Mouse (Mus musculus) mature B cell (primary cell): Measurements from ENCODE around the gene Gdpd5.
"Not testable (repeated sequence)": the region's sequence is repeated elsewhere in the genome, so short reads cannot be mapped to it uniquely, and the experiment has no call there.

Experiments used
- in situ Hi-C: fragments of 300-500 bp; cut with MboI; formaldehyde crosslinking; loops from 2 replicates; pipeline ENCODE4 v1.14.3; 2019

Gene Gdpd5

GRCm38 (mm10) chr7:99366716-99367115 lies 14.5 kb upstream of the Gdpd5 start:
- in situ Hi-C loops, result no loop called here

- in situ Hi-C loops, result not testable (repeated sequence)
Observed at GRCm38 (mm10) chr7:99374325-99374724, 6.9 kb upstream of the Gdpd5 start.

GRCm38 (mm10) chr7:99375455-99375854 lies 5.8 kb upstream of the Gdpd5 start:
- in situ Hi-C loops, result no loop called here

GRCm38 (mm10) chr7:99378870-99379269 lies 2.3 kb upstream of the Gdpd5 start:
- in situ Hi-C loops, result no loop called here

- in situ Hi-C loops, result loop anchor here (5.0 kb wide), 1 partner anchor 67 kb away; no protein-coding TSS in a partner anchor
Observed at GRCm38 (mm10) chr7:99380491-99381213, 562 bp upstream of the Gdpd5 start.

- in situ Hi-C loops, result loop anchor here (5.0 kb wide), 1 partner anchor 65 kb away; no protein-coding TSS in a partner anchor
Observed at GRCm38 (mm10) chr7:99382088-99383000, 1.1 kb downstream of the Gdpd5 start.

- in situ Hi-C loops, result loop anchor here (5.0 kb wide), 1 partner anchor 64 kb away; no protein-coding TSS in a partner anchor
Observed at GRCm38 (mm10) chr7:99383246-99383645, 2.0 kb downstream of the Gdpd5 start.

GRCm38 (mm10) chr7:99384101-99384611 lies 2.9 kb downstream of the Gdpd5 start:
- in situ Hi-C loops, result loop anchor here (5.0 kb wide), 1 partner anchor 63 kb away; no protein-coding TSS in a partner anchor

- in situ Hi-C loops, result no loop called here
Observed at GRCm38 (mm10) chr7:99386030-99386429, 4.8 kb downstream of the Gdpd5 start.

- in situ Hi-C loops, result no loop called here
Observed at GRCm38 (mm10) chr7:99386811-99387210, 5.6 kb downstream of the Gdpd5 start.

- in situ Hi-C loops, result no loop called here
Observed at GRCm38 (mm10) chr7:99387356-99387755, 6.1 kb downstream of the Gdpd5 start.

- in situ Hi-C loops, result no loop called here
Observed at GRCm38 (mm10) chr7:99390559-99390958, 9.3 kb downstream of the Gdpd5 start.

GRCm38 (mm10) chr7:99392696-99393095 lies 11.5 kb downstream of the Gdpd5 start:
- in situ Hi-C loops, result no loop called here

GRCm38 (mm10) chr7:99393711-99394325 lies 12.6 kb downstream of the Gdpd5 start:
- in situ Hi-C loops, result no loop called here

- in situ Hi-C loops, result no loop called here
Observed at GRCm38 (mm10) chr7:99395385-99395784, 14.2 kb downstream of the Gdpd5 start.

GRCm38 (mm10) chr7:99395908-99396616 lies 14.8 kb downstream of the Gdpd5 start:
- in situ Hi-C loops, result no loop called here

GRCm38 (mm10) chr7:99396994-99397659 lies 15.9 kb downstream of the Gdpd5 start:
- in situ Hi-C loops, result no loop called here

GRCm38 (mm10) chr7:99401373-99401772 lies 20.2 kb downstream of the Gdpd5 start:
- in situ Hi-C loops, result no loop called here

- in situ Hi-C loops, result no loop called here
Observed at GRCm38 (mm10) chr7:99402477-99402876, 21.3 kb downstream of the Gdpd5 start.

GRCm38 (mm10) chr7:99403254-99403653 lies 22.0 kb downstream of the Gdpd5 start:
- in situ Hi-C loops, result no loop called here
